Mouse (Mus musculus): ENCODE measurements around the gene Dbp. TPM values are rescaled to one million over a fixed set of nuclear protein-coding genes. Genes with fewer than 3 reads are reported as not detected.
"Not testable (repeated sequence)": the region's sequence is repeated elsewhere in the genome, so short reads cannot be mapped to it uniquely, and the experiment has no call there.

The Dbp gene
- 2.9 and 3.6 TPM in 2 replicates for polyA plus RNA-seq (2015; fragmentation: Nextera tagmentation; extraction: Ambion mirVana)

DNA sequence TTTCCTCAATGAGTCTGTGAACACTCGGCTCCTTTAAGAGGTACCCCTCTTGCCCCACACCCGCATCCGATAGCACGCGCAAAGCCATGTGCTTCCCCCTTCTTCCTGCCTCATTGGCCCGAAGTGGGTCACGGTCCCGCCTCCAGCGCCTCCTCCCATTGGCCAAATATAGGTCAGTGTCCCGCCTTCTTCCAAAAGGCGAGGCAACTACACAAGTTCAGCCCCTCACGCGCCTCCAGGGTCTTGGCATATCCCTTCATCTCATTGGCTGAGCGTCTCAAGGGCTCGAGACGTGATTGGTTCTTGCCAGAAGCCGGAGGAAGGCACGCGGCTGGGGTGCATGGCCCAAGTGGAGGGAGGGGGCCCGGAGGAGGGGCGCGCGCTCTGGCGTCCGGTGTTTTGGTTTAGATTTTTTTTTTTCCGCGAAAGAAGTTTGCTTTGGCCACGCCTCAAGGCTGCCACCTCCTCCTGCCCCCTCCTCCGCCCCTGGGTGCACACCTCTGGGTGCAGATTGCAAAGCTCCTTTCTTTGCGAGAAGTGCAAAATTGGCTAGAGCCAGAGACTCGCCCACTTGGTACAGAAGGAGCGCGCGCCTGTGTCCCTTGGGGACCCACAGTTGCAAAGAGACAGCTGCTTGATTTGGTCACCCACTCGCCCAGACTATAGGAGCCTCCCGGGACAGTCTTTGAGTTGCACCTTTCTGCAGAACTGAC lies at the start of gene Dbp:
Gene Dbp (plus strand): TSS at position 359 of the 713 bp plus-strand sequence.
- WGBS, result under 1% methylated on average over 36 of the region's 36 CpGs
- peak within 1 kb of the TSS; percentile 80 for H3K9ac ChIP-seq
- H3K4me1 ChIP-seq (replicated peaks), result peaks cover 88% of the 10 kb centered on the region
- H3K9me3 ChIP-seq, result no peaks in the 10 kb centered on the region
- H3K36me3 ChIP-seq, result peaks cover 3% of the 10 kb centered on the region; the same call in 1 of the 2 replicates
- peak within 1 kb of the TSS; percentile 58 for H3K4me3 ChIP-seq
- peak within 1 kb of the TSS; percentile 97 for H3K4me2 ChIP-seq
- 0 out of 2 replicates have a peak, but pooled peaks cover 6% of the 10 kb centered on the region for H3K27me3 ChIP-seq
- peak within 1 kb of the TSS; percentile 94 for H3K27ac ChIP-seq
- peak; percentile 82 for ATAC-seq (ENCODE audit: low FRiP score)

DNA sequence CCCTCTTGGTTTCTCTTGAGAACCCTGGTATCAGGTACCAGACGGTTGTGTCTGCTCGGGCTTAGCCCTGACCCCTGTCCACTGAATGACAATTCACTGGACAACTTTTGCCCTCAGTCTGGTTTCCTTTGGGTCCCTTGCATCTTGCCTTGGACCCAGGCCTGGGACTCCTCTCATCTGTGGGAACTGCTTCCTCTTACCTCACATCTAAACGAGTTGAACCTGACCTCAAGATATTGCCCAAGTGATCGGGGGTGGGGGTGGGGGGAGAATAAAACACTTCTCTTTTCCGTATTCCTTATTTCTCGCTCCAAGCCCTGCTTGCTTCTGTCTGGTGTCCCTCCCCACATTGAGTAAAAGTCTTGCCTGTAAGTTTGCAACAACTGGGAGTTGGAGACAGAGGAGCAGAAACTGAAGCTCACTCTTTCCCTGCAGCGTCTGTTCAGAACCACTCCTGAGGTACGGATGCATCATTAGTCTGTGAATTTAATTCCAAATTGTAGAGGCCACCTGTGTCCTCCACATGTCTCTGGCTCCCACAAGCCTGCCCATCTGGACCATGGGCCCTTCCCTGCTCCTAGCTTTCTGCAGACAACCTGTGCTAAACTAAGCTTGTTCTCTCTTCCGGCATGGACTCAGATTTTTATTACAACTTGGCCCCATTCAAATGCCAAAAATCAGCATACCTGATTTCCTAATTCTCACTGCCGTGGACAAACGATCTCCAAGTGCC lies 44.0 kb upstream of the Dbp start:
- Histone ChIP-seq H3K27ac (no peak overlapping the region), H3K27me3 (0 out of 2 replicates have a peak, but pooled peaks cover 2% of the 10 kb centered on the region), H3K9ac (no peak overlapping the region), H3K36me3 (no peaks in the 10 kb centered on the region), H3K4me1 (replicated peaks) (no peaks in the 10 kb centered on the region), H3K4me3 (no peak overlapping the region), H3K4me2 (no peak overlapping the region), H3K9me3 (no peaks in the 10 kb centered on the region; the same call in 1 of the 2 replicates)
- ATAC-seq (ENCODE audit: low FRiP score), result no peak
- 85% methylated on average over 11 of the region's 11 CpGs for WGBS

DNA sequence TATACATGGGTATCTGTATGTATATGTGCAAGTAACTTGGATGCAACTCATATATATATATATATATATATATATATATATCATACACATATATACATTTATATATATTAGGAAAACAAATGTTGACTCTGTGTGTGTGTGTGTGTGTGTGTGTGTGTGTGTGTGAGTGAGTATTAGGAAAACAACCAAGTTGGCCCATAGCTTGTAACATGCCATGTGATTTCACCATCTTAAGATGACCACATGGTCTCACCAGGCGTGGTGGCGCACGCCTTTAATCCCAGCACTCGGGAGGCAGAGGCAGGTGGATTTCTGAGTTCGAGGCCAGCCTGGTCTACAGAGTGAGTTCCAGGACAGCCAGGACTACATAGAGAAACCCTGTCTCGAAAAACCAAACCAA lies 43.2 kb upstream of the Dbp start:
- not testable (repeated sequence) for H3K4me2 ChIP-seq; H3K9ac ChIP-seq; ATAC-seq (ENCODE audit: low FRiP score); H3K36me3 ChIP-seq; H3K9me3 ChIP-seq; H3K27ac ChIP-seq; H3K4me3 ChIP-seq; H3K4me1 ChIP-seq (replicated peaks); H3K27me3 ChIP-seq
- 92% methylated on average over 6 of the region's 6 CpGs for WGBS

- no peaks in the 10 kb centered on the region for H3K4me1 ChIP-seq (replicated peaks)
- H3K9ac ChIP-seq, result no peak overlapping the region; the same call in 1 of the 2 replicates
- H3K4me2 ChIP-seq, result no peak overlapping the region
- 0 out of 2 replicates have a peak, but pooled peaks cover 4% of the 10 kb centered on the region for H3K27me3 ChIP-seq
- no peak overlapping the region for H3K4me3 ChIP-seq
- H3K36me3 ChIP-seq, result no peaks in the 10 kb centered on the region
- no peak overlapping the region for H3K27ac ChIP-seq
- WGBS, result 64% methylated on average over 13 of the region's 13 CpGs
- ATAC-seq (ENCODE audit: low FRiP score), result no peak
- H3K9me3 ChIP-seq, result no peaks in the 10 kb centered on the region
Measured at GRCm38 (mm10) chr7:45665303-45666138, 39.4 kb upstream of the Dbp start.

GRCm38 (mm10) chr7:45666161-45666560 lies 38.7 kb upstream of the Dbp start, which contains the start of gene Fut2:
Gene Fut2 (minus strand): TSS chr7:45666394.
- H3K4me1 ChIP-seq (replicated peaks), result no peaks in the 10 kb centered on the region
- no peaks in the 10 kb centered on the region for H3K36me3 ChIP-seq
- H3K27me3 ChIP-seq, result 0 out of 2 replicates have a peak, but pooled peaks cover 4% of the 10 kb centered on the region
- H3K27ac ChIP-seq, result no peak within 1 kb of the TSS
- H3K4me2 ChIP-seq, result no peak within 1 kb of the TSS
- no peak for ATAC-seq (ENCODE audit: low FRiP score)
- no peak within 1 kb of the TSS; the same call in 1 of the 2 replicates for H3K9ac ChIP-seq
- H3K9me3 ChIP-seq, result no peaks in the 10 kb centered on the region
- H3K4me3 ChIP-seq, result no peak within 1 kb of the TSS
- 85% methylated on average over 7 of the region's 7 CpGs for WGBS

DNA sequence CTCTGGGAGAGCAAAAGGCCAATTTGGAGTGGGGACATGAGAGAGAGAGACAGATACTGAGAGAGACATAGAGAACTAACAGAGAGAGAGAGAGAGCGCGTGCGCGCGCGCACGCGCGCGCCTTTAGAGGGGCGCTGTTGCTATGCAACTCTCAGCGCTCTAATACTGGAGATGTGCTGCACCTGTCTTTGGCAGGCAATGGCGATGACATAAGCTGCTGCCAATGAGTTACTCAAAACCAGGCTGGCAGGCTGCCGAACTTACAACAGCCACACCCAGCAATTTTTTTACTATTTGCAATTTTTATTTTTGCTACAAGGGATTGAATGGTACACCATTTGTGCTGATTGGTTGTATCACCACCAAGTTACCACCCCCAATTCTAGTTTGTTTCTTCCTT lies 37.1 kb upstream of the Dbp start:
- WGBS, result 66% methylated on average over 14 of the region's 14 CpGs
- no peak for ATAC-seq (ENCODE audit: low FRiP score)

DNA sequence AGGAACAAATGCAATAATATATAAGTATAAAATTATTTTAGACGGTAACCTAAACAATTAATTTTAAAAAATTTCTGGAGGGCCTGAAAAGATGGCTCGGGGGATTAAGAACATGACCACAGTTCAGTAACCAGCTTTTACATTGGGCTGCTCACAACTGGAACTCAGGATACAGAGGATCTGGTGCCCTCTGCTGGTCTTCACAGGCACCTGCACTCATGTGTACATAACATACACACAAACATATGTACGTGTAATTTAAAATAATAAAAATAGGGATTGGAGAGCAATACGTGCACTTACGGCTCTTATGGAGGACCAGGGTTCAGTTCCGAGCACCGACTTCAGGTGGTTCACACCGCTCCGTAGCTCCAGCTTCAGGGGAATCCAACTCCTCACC lies 36.0 kb upstream of the Dbp start:
- Histone ChIP-seq H3K4me2 (no peak overlapping the region), H3K27me3 (0 out of 2 replicates have a peak, but pooled peaks cover 4% of the 10 kb centered on the region), H3K36me3 (no peaks in the 10 kb centered on the region), H3K9me3 (no peaks in the 10 kb centered on the region), H3K9ac (no peak overlapping the region), H3K4me1 (replicated peaks) (no peaks in the 10 kb centered on the region), H3K27ac (no peak overlapping the region), H3K4me3 (no peak overlapping the region)
- ATAC-seq (ENCODE audit: low FRiP score), result no peak
- 97% methylated on average over 9 of the region's 9 CpGs for WGBS

More for the DNA sequence above, 37.1 kb upstream of the Dbp start:
- Histone ChIP-seq H3K4me2 (no peak overlapping the region), H3K4me3 (no peak overlapping the region), H3K27ac (no peak overlapping the region), H3K27me3 (0 out of 2 replicates have a peak, but pooled peaks cover 4% of the 10 kb centered on the region), H3K9ac (no peak overlapping the region), H3K36me3 (no peaks in the 10 kb centered on the region), H3K4me1 (replicated peaks) (no peaks in the 10 kb centered on the region), H3K9me3 (no peaks in the 10 kb centered on the region)

- no peak for ATAC-seq (ENCODE audit: low FRiP score)
- no peak overlapping the region for H3K4me2 ChIP-seq
- H3K27ac ChIP-seq, result no peak overlapping the region
- no peaks in the 10 kb centered on the region for H3K36me3 ChIP-seq
- H3K9ac ChIP-seq, result no peak overlapping the region
- 76% methylated on average over 7 of the region's 7 CpGs for WGBS
- no peaks in the 10 kb centered on the region for H3K9me3 ChIP-seq
- H3K4me1 ChIP-seq (replicated peaks), result peaks cover 7% of the 10 kb centered on the region; the same call in 1 of the 2 replicates
- no peaks in the 10 kb centered on the region for H3K27me3 ChIP-seq
- H3K4me3 ChIP-seq, result no peak overlapping the region
Measured at GRCm38 (mm10) chr7:45677627-45678295, 27.1 kb upstream of the Dbp start.

DNA sequence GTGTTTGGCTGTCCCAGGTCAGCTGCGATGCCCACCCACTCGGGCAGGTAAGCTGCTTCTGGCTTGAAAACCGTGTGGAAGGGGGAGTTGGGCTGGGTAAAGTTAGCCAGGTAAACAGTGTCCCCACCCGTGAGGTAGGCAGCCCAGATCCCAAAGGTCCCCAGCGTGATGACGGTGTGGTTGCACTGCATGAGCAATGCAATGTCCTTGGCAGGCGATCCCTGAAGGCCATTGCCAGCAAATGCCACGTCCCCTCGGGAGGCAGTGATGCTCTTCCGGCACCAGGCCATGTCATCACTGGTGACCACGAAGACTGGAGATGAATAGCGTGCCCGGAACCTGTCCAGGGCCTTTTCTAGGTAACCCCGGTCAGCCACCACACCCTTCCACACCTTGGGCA lies 26.4 kb upstream of the Dbp start:
- no peak overlapping the region for H3K4me3 ChIP-seq
- peaks cover 12% of the 10 kb centered on the region; the same call in 1 of the 2 replicates for H3K4me1 ChIP-seq (replicated peaks)
- H3K27ac ChIP-seq, result no peak overlapping the region
- no peaks in the 10 kb centered on the region for H3K36me3 ChIP-seq
- no peaks in the 10 kb centered on the region for H3K9me3 ChIP-seq
- ATAC-seq (ENCODE audit: low FRiP score), result no peak
- 93% methylated on average over 14 of the region's 14 CpGs for WGBS
- H3K4me2 ChIP-seq, result no peak overlapping the region
- no peaks in the 10 kb centered on the region for H3K27me3 ChIP-seq
- no peak overlapping the region for H3K9ac ChIP-seq

DNA sequence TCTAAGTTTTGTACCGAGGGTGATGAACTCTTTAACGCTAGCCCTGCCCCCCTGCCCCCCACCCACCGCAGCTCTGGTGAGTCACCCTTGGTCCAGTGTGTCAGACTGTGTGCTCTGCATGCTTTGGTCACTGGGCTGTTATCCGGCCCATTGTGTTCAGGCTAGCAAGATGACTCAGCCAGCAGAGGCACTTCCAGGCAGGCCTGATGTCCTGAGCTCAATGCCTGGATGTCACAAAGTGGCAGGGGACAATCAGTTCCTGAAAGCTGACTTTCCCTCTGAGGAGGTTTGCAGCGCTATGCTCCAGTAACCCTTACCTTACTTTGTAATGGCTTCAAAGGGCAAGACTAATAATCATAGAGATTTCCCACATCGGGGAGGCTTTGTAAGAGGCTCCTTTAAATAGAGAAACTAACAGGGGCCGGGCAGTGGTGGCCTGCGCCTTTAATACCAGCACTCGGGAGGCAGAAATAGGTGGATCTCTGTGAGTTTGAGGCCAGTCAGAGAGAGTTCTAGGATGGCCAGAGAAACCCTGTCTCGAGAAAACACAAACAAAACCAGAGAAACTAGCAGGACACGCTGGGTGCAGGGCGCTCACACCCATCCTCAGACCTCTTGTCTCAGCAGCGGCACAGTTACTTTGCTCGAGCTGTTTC lies 24.8 kb upstream of the Dbp start:
- no peak overlapping the region for H3K27ac ChIP-seq
- ATAC-seq (ENCODE audit: low FRiP score), result no peak
- H3K4me3 ChIP-seq, result no peak overlapping the region
- no peaks in the 10 kb centered on the region for H3K9me3 ChIP-seq
- no peak overlapping the region; the same call in 1 of the 2 replicates for H3K9ac ChIP-seq
- H3K27me3 ChIP-seq, result peaks cover 4% of the 10 kb centered on the region; the same call in 1 of the 2 replicates
- H3K4me2 ChIP-seq, result no peak overlapping the region
- H3K36me3 ChIP-seq, result no peaks in the 10 kb centered on the region
- WGBS, result 69% methylated on average over 14 of the region's 14 CpGs
- H3K4me1 ChIP-seq (replicated peaks), result peaks cover 12% of the 10 kb centered on the region; the same call in 1 of the 2 replicates

Data from hindbrain, embryonic 13.5 days (tissue).